Mouse (Mus musculus) liver, embryonic 14.5 days (tissue): ENCODE data around the gene A530032D15Rik.
"Not testable (repeated sequence)": the region's sequence is repeated elsewhere in the genome, so short reads cannot be mapped to it uniquely, and the experiment has no call there.

ENCODE experiments used
- CTCF ChIP-seq: IDR thresholded peaks from 2 replicates; pipeline ENCODE4 v1.5.1; 2016; ENCODE audit warnings: antibody characterized with exemption, low read depth, control low read depth
- EP300 ChIP-seq: IDR thresholded peaks from 2 replicates; pipeline ENCODE4 v1.6.1; 2016; ENCODE audit warnings: antibody characterized with exemption, low read depth

DNA sequence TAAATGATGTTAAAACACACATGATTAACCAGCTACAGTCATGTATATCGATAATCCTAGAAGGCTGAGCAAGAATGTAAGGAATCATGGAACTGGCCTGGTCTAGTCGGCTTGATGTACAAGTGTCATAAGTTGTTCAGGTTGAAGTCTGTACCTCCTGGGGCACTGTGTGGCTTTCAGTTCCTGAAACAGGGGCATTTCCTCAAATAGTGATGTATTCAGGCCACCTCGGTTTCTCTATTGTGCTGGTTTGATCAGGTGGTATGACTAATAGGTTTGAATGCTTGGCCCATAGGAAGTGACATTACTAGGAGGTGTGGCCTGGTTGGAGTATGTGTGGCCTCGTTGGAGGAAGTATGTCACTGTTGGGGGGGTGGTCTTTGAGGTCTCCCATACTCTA, 75.3 kb downstream of the A530032D15Rik start:
- TF ChIP-seq CTCF, EP300: not testable (repeated sequence)
